Mouse (Mus musculus) erythroblast, embryonic 14.5 days (primary cell): Measurements from ENCODE around the gene Dsn1.

ENCODE experiments used
- GATA1 ChIP-seq: IDR thresholded peaks from 2 replicates; pipeline ENCODE4 v1.6.1; 2012; ENCODE audit warnings: low read length, inconsistent platforms, mixed read lengths
- TAL1 ChIP-seq: IDR thresholded peaks from 3 replicates; pipeline ENCODE4 v1.6.1; 2012; ENCODE audit warnings: low read length, inconsistent platforms, mixed read lengths

DNA sequence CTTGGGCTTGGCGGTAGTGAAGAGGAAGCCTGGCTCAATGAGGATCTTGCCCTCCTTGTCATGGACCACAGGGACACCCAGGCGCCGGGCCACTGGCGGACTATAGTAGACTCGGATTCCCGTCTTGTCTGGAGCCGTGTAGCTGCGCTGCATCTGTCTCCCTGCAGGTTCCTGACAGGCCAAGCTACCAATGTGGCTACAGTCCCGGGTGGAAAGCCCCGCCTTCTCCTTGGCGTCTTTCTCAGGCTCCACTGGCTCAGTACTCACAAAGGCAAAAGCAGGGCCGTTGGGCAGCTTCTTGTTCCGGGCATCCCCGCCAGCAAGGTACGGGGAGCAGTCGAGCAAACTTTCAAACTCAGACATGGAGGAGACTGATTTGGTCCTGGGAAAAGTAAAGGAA, 14.2 kb upstream of the Dsn1 start:
- TF ChIP-seq TAL1 (no peak), GATA1 (no peak)
